Mouse (Mus musculus): ENCODE data around the gene Cyb5r4.

- no peak for TF ChIP-seq CTCF (IDR thresholded peaks at IDR 0.05; ENCODE audit: low read depth)
- TF ChIP-seq EP300 (IDR thresholded peaks at IDR 0.05; ENCODE audit: low read depth) = no peak
Measured at GRCm38 (mm10) chr9:87004701-87005434, 16.9 kb upstream of the Cyb5r4 start.

All from heart, postnatal 0 days (tissue).